In genomic region chr1:129719592-129719991, GRCm38 (mm10) we compare ENCODE assay signal across 17 mouse cellular contexts.
A peak's percentile ranks its signal among the peaks of the same experiment; 100 is the strongest.
DNase-seq lines count a peak whose midpoint lies in the region; ATAC-seq and TF ChIP-seq lines count a peak whose summit lies in the region.
"Had no signal": no experiment of that assay in that cellular context is flagged by ENCODE, and none has a peak within 500 bp of the region (broad histone marks: within the 10 kb centered on the region; RNA-seq: fewer than 3 reads in every experiment).

No protein-coding gene starts in this region.

- no peak for DNase-seq in heart, postnatal 0 days (ENCODE audit: low spot score)
- DNase-seq in heart, postnatal 36 days = no peak
- DNase-seq in lung, embryonic 14.5 days = peak; percentile 20
- no peak for DNase-seq in lung, adult 2 months
- no peak for DNase-seq in CH12.LX (ENCODE audit: extremely low read depth)
- no peak for DNase-seq in gastrocnemius, postnatal 36 days
- DNase-seq: cerebellum, postnatal 36 days; gastrocnemius, postnatal 14 days; heart, postnatal 14 days; kidney, adult 8-10 months; left cerebral cortex, postnatal 4 days; liver, embryonic 13.5 days; lung, postnatal 14 days; right cerebral cortex, postnatal 25 days; thymus, postnatal 14 days had no signal

- H3K4me2 ChIP-seq in heart, postnatal 0 days (ENCODE audit: low read depth, low read length) = no peak overlapping the region
- H3K4me2 ChIP-seq in lung, embryonic 14.5 days = no peak overlapping the region
- no peak overlapping the region for H3K4me2 ChIP-seq in CH12.LX (ENCODE audit: insufficient read depth, low read depth, poor library complexity, severe bottlenecking)
- H3K4me2 ChIP-seq: liver, embryonic 13.5 days had no signal

- in situ Hi-C loops in CH12.LX (cut with MboI; ENCODE audit: low pct_ligation_motif_present, low pct_unique_long_range_greater_than_20kb, low sequenced_read_pairs) = no loop called here

- TF ChIP-seq EP300 in heart, postnatal 0 days (IDR thresholded peaks at IDR 0.05; ENCODE audit: low read depth) = no peak
- TF ChIP-seq EP300 in CH12.LX (IDR thresholded peaks at IDR 0.05; ENCODE audit: low read length) = no peak

- H3K9me3 ChIP-seq in heart, postnatal 0 days (replicated peaks; ENCODE audit: control insufficient read depth, low read length) = no peaks in the 10 kb centered on the region
- H3K9me3 ChIP-seq in lung, embryonic 14.5 days (ENCODE audit: low read depth, low read length) = no peaks in the 10 kb centered on the region
- no peaks in the 10 kb centered on the region for H3K9me3 ChIP-seq in CH12.LX (replicated peaks; ENCODE audit: low read length)
- H3K9me3 ChIP-seq: liver, embryonic 13.5 days had no signal

- TF ChIP-seq POLR2A in lung, adult 2 months (IDR thresholded peaks at IDR 0.05; ENCODE audit: borderline replicate concordance, extremely low read depth, low read depth, low read length) = no peak
- TF ChIP-seq POLR2A in CH12.LX (IDR thresholded peaks at IDR 0.05; ENCODE audit: low read depth, low read length) = no peak

- no peak overlapping the region for H3K4me3 ChIP-seq in heart, postnatal 0 days (ENCODE audit: low read depth, low read length)
- no peak overlapping the region for H3K4me3 ChIP-seq in lung, embryonic 14.5 days (ENCODE audit: low read depth, low read length)
- no peak overlapping the region for H3K4me3 ChIP-seq in lung, adult 2 months (replicated peaks; ENCODE audit: extremely low read depth, low read depth, low read length)
- no peak overlapping the region for H3K4me3 ChIP-seq in CH12.LX (replicated peaks in 1 of 3; ENCODE audit: low read depth in 2 of 3, low read length in 2 of 3, poor library complexity in 1 of 3)
- H3K4me3 ChIP-seq: liver, embryonic 13.5 days had no signal

- no peak overlapping the region for H3K27ac ChIP-seq in heart, postnatal 0 days (ENCODE audit: low read depth)
- no peak overlapping the region for H3K27ac ChIP-seq in lung, embryonic 14.5 days (ENCODE audit: low read depth)
- H3K27ac ChIP-seq in CH12.LX (ENCODE audit: insufficient read depth, low read depth) = no peak overlapping the region
- H3K27ac ChIP-seq: liver, embryonic 13.5 days had no signal

- no peaks in the 10 kb centered on the region for H3K79me2 ChIP-seq in CH12.LX (replicated peaks; ENCODE audit: control insufficient read depth, extremely low read depth, insufficient read depth, poor library complexity, severe bottlenecking)

- H3K4me1 ChIP-seq in heart, postnatal 0 days (ENCODE audit: control insufficient read depth, insufficient read depth) = no peaks in the 10 kb centered on the region
- no peaks in the 10 kb centered on the region for H3K4me1 ChIP-seq in lung, embryonic 14.5 days (ENCODE audit: insufficient read depth)
- no peaks in the 10 kb centered on the region for H3K4me1 ChIP-seq in lung, adult 2 months (ENCODE audit: control insufficient read depth, insufficient read depth, low read length)
- H3K4me1 ChIP-seq in CH12.LX (ENCODE audit: control insufficient read depth in 1 of 2, insufficient read depth in 2 of 2) = no peaks in the 10 kb centered on the region
- H3K4me1 ChIP-seq: liver, embryonic 13.5 days had no signal

- peak; percentile 15 for TF ChIP-seq RAD21 in CH12.LX (IDR thresholded peaks at IDR 0.05; ENCODE audit: low read depth, low read length)

- no peaks in the 10 kb centered on the region for H3K36me3 ChIP-seq in heart, postnatal 0 days (replicated peaks; ENCODE audit: control insufficient read depth, insufficient read depth, low read length)
- H3K36me3 ChIP-seq in lung, embryonic 14.5 days (ENCODE audit: insufficient read depth) = no peaks in the 10 kb centered on the region
- H3K36me3 ChIP-seq in CH12.LX (replicated peaks in 1 of 2; ENCODE audit: control insufficient read depth in 1 of 2, insufficient read depth in 1 of 2, low read length in 1 of 2) = no peaks in the 10 kb centered on the region
- H3K36me3 ChIP-seq: liver, embryonic 13.5 days had no signal

- no peak overlapping the region for H3K9ac ChIP-seq in heart, postnatal 0 days (replicated peaks; ENCODE audit: low read depth, low read length)
- no peak overlapping the region for H3K9ac ChIP-seq in lung, embryonic 14.5 days
- H3K9ac ChIP-seq in CH12.LX (ENCODE audit: insufficient read depth, low read depth) = no peak overlapping the region
- H3K9ac ChIP-seq: liver, embryonic 13.5 days had no signal

- no peak for ATAC-seq in heart, postnatal 0 days (ENCODE audit: insufficient read depth, low read depth)
- ATAC-seq in lung, embryonic 14.5 days (ENCODE audit: insufficient read depth) = no peak
- peak; percentile 50; the same call in 1 of the 2 replicates for ATAC-seq in common myeloid progenitor, adult 5-6 weeks (replicated peaks; ENCODE audit: low read depth, poor library complexity, severe bottlenecking)
- no peak for ATAC-seq in monocyte, adult 5-6 weeks (replicated peaks; ENCODE audit: insufficient number of reproducible peaks, low FRiP score, low TSS enrichment, poor library complexity, severe bottlenecking)

- intact Hi-C loops in heart, postnatal 36 days (cut with DNase I) = no loop called here
- intact Hi-C loops in gastrocnemius, postnatal 36 days (cut with DNase I) = no loop called here

- TF ChIP-seq CTCF in heart, postnatal 0 days (IDR thresholded peaks at IDR 0.05; ENCODE audit: low read depth) = peak; percentile 46
- TF ChIP-seq CTCF in lung, embryonic 14.5 days (IDR thresholded peaks at IDR 0.05; ENCODE audit: low read depth) = peak; percentile 42
- no peak for TF ChIP-seq CTCF in lung, adult 2 months (IDR thresholded peaks at IDR 0.05; ENCODE audit: insufficient read depth, low read length)
- peak in 1 of 2 experiments; percentile 36; a peak in 2 of 4 replicates for TF ChIP-seq CTCF in CH12.LX (conservative IDR thresholded peaks at IDR 0.05 in 1 of 2, IDR thresholded peaks at IDR 0.05 in 1 of 2; ENCODE audit: low read depth in 2 of 2, low read length in 2 of 2)

- dilution Hi-C loops in CH12.LX (cut with MboI; ENCODE audit: extremely low pct_ligation_motif_present, extremely low pct_unique_long_range_greater_than_20kb, low sequenced_read_pairs) = no loop called here

- H3K27me3 ChIP-seq in heart, postnatal 0 days (ENCODE audit: control insufficient read depth, insufficient read depth, low read length) = no peaks in the 10 kb centered on the region
- no peaks in the 10 kb centered on the region for H3K27me3 ChIP-seq in lung, embryonic 14.5 days (ENCODE audit: insufficient read depth, low read length)
- H3K27me3 ChIP-seq in CH12.LX (replicated peaks) = no peaks in the 10 kb centered on the region
- H3K27me3 ChIP-seq: liver, embryonic 13.5 days had no signal

TF ChIP-seq in CH12.LX, 34 proteins besides CTCF, POLR2A, EP300 and RAD21:
- TF ChIP-seq ZNF384 (IDR thresholded peaks at IDR 0.05; ENCODE audit: low read depth, low read length) (no peak), SMC3 (IDR thresholded peaks at IDR 0.05; ENCODE audit: low read depth, low read length) (peak; percentile 16; the same call in 1 of the 2 replicates), CHD1 (IDR thresholded peaks at IDR 0.05; ENCODE audit: low read depth, low read length) (no peak), ZKSCAN1 (IDR thresholded peaks at IDR 0.05; ENCODE audit: borderline replicate concordance, low read depth, low read length) (no peak), JUN (IDR thresholded peaks at IDR 0.05; ENCODE audit: insufficient read depth, low read depth, low read length) (no peak), CHD2 (IDR thresholded peaks at IDR 0.05; ENCODE audit: low read length) (no peak), USF1 (IDR thresholded peaks at IDR 0.05; ENCODE audit: low read depth, low read length) (no peak)
TF ChIP-seq in CH12.LX: peak in this region for 1.
